Mouse (Mus musculus): ENCODE data around the gene Oprl1. TPM values are rescaled to one million over a fixed set of nuclear protein-coding genes. Genes with fewer than 3 reads are reported as not detected.

Oprl1 gene
- polyA plus RNA-seq, 1 experiment from 2014 or later: 111 TPM

DNA sequence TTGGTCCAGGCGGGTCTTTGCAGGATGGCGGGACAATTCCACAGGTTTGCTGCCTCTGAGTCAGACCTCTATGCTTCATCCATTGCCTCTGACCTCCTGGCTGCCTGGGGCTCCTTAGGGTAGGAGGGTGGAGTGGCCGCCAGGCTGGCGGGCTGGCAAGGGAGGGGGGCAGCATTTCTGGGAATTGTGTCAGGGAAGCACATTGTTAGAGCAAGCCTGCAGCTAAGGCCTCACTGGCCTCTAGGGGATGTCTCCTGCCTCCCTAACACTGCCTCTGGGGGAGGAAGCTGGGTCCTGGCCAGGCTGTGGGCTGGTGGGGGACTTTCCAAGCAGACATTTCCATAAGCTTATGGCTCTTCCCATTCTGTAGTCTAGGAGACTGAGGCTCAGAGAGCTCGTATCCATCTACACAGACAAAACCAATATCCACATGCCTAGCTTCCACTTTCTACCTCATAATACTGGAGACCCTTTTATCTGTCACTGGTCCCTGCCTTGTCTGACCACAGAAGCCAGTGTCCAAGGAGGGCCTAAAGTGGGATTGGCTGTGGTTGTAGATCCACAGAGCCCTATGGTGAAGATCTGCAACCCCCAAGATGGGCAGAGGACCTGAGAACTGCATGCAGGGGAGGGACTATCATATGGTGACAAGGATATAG lies 37.6 kb upstream of the Oprl1 start:
- ATAC-seq: no peak
- WGBS: 59% methylated on average over 5 of the region's 5 CpGs
- Histone ChIP-seq H3K9me3 (replicated peaks; ENCODE audit: control insufficient read depth, low read length, poor library complexity, severe bottlenecking) (no peaks in the 10 kb centered on the region), H3K36me3 (ENCODE audit: control insufficient read depth, insufficient read depth, low read length) (no peaks in the 10 kb centered on the region), H3K27me3 (ENCODE audit: control insufficient read depth, insufficient read depth, low read depth, low read length) (peaks cover 18% of the 10 kb centered on the region), H3K4me2 (ENCODE audit: low read length) (no peak overlapping the region), H3K9ac (ENCODE audit: low read depth, low read length) (no peak overlapping the region), H3K4me1 (ENCODE audit: control insufficient read depth, insufficient read depth, low read length) (peaks cover 19% of the 10 kb centered on the region), H3K4me3 (ENCODE audit: low read depth, low read length) (no peak overlapping the region), H3K27ac (ENCODE audit: low read length) (peak overlapping the region; percentile 38)

DNA sequence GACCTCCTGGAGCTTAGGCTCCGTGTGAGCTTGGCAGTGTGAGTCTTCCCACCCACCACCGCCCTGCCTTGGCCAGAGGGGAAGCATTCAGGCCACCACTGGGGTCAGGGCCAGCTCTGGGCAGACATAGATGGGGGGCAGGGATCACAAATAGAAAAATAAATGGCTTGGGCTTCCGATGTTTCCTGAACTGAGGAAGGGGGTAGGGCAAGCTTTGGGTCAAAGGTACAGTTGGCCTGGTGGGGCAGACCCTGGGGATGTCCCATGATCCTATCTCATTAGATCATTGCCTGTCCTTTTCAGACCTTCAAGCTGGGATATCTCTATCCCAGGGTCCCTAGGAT lies 37.1 kb upstream of the Oprl1 start:
- ATAC-seq: no peak
- Histone ChIP-seq H3K27ac (ENCODE audit: low read length) (no peak overlapping the region), H3K9ac (ENCODE audit: low read depth, low read length) (no peak overlapping the region), H3K4me2 (ENCODE audit: low read length) (no peak overlapping the region), H3K9me3 (replicated peaks; ENCODE audit: control insufficient read depth, low read length, poor library complexity, severe bottlenecking) (no peaks in the 10 kb centered on the region), H3K27me3 (ENCODE audit: control insufficient read depth, insufficient read depth, low read depth, low read length) (peaks cover 13% of the 10 kb centered on the region), H3K4me3 (ENCODE audit: low read depth, low read length) (no peak overlapping the region), H3K4me1 (ENCODE audit: control insufficient read depth, insufficient read depth, low read length) (peaks cover 19% of the 10 kb centered on the region), H3K36me3 (ENCODE audit: control insufficient read depth, insufficient read depth, low read length) (no peaks in the 10 kb centered on the region)
- WGBS: 61% methylated on average over 3 of the region's 3 CpGs

DNA sequence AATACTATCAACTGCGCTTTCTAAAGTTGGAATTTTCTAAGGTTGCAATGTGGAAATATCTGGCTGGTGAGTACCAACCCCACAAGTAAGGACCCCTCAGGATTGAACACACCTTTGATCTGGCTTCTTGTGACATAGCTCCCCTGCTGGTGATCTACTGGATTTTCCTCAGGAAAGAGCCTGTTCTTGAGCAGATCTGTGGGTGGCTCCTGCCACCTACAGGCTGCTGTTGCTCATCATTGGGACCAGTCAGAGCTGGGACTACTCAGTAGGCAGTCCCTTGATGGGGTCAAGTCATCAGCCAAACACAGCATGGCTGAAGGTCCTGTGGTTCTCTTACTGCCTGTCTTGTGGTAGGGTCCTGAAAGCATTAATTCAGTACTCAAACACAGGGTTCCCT lies 36.0 kb upstream of the Oprl1 start:
- no peaks in the 10 kb centered on the region for H3K36me3 ChIP-seq (ENCODE audit: control insufficient read depth, insufficient read depth, low read length)
- H3K4me1 ChIP-seq (ENCODE audit: control insufficient read depth, insufficient read depth, low read length): peaks cover 19% of the 10 kb centered on the region
- no peak overlapping the region for H3K9ac ChIP-seq (ENCODE audit: low read depth, low read length)
- H3K27ac ChIP-seq (ENCODE audit: low read length): no peak overlapping the region
- ATAC-seq: peak; percentile 39
- no peak overlapping the region for H3K4me3 ChIP-seq (ENCODE audit: low read depth, low read length)
- no peak overlapping the region for H3K4me2 ChIP-seq (ENCODE audit: low read length)
- H3K27me3 ChIP-seq (ENCODE audit: control insufficient read depth, insufficient read depth, low read depth, low read length): peaks cover 3% of the 10 kb centered on the region; the same call in 1 of the 2 replicates
- no peaks in the 10 kb centered on the region for H3K9me3 ChIP-seq (replicated peaks; ENCODE audit: control insufficient read depth, low read length, poor library complexity, severe bottlenecking)
- 59% methylated on average over 1 of the region's 1 CpGs for WGBS

DNA sequence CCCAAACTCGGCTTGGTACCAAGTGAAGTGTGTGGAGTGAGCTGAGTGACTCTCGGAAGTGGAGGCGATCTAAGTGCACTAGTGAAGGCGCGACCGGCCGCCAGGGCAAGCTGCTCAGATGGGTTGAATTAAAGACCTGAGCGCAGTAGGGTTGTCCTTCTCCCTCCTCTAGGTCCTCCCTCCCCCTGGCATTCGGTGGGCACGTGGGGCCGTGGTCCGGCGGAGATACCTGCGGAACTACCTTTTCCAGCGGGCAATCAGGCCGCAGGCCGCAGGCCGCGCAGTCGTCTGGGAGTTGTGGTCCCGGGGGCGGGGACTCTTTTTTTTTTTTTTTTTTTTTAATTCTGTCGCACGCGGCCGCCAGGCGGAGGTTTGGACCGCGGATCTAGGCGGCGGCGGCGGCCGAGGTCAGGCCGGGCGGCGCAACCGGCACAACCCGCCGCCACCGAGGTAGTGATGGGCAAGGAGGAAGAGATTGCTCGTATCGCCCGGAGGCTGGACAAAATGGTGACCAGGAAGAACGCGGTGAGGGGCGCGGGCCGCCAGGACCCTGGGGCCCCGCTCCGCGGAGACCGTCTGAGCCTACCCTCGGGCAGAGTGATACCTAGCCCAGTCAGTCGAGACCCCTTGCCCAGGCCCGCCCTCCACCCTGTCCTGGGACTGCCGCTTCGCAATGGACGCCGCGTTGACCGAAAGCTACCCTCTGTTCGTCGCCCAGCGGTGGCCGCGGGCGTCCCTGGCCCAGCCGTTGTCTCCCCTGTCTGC lies 34.7 kb upstream of the Oprl1 start, which contains the start of gene Tcea2:
Gene Tcea2, plus strand, starts transcription at position 360 of the 765 bp plus-strand sequence.
- peak; percentile 66 for ATAC-seq
- under 1% methylated on average over 65 of the region's 69 CpGs for WGBS

DNA sequence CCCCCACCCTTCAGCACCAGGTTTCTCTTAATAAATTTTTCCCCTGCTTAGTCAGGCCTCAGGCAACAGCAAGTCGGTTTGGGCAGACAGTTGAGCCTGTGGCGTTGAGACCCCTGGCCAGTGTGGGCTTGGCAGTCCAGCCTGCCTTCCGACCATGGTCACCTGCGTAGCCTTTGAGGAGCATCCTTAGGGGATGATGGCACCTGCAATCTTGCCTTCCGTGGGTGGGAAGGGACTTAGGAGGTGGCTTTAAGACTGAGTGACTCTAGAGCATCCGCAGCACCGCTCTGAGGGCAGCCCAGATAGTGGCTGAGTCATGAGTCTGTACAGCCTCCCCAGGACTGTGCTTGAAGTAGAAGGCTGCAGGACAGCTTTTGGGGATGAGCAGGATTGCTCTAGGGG lies 34.1 kb upstream of the Oprl1 start:
- Histone ChIP-seq H3K4me2 (ENCODE audit: low read length) (peak overlapping the region; percentile 66), H3K27ac (ENCODE audit: low read length) (peak overlapping the region; percentile 77), H3K4me1 (ENCODE audit: control insufficient read depth, insufficient read depth, low read length) (peaks cover 14% of the 10 kb centered on the region), H3K9ac (ENCODE audit: low read depth, low read length) (peak overlapping the region; percentile 79), H3K9me3 (replicated peaks; ENCODE audit: control insufficient read depth, low read length, poor library complexity, severe bottlenecking) (no peaks in the 10 kb centered on the region), H3K36me3 (ENCODE audit: control insufficient read depth, insufficient read depth, low read length) (no peaks in the 10 kb centered on the region; the same call in 1 of the 2 replicates), H3K27me3 (ENCODE audit: control insufficient read depth, insufficient read depth, low read depth, low read length) (no peaks in the 10 kb centered on the region), H3K4me3 (ENCODE audit: low read depth, low read length) (peak overlapping the region; percentile 65)
- WGBS: 15% methylated on average over 7 of the region's 7 CpGs
- peak; percentile 26; the same call in 1 of the 2 replicates for ATAC-seq

More for the DNA sequence above, 34.7 kb upstream of the Oprl1 start, which contains the start of gene Tcea2:
- no peaks in the 10 kb centered on the region for H3K27me3 ChIP-seq (ENCODE audit: control insufficient read depth, insufficient read depth, low read depth, low read length)
- H3K9me3 ChIP-seq (replicated peaks; ENCODE audit: control insufficient read depth, low read length, poor library complexity, severe bottlenecking): no peaks in the 10 kb centered on the region
- peak within 1 kb of the TSS; percentile 79 for H3K9ac ChIP-seq (ENCODE audit: low read depth, low read length)
- H3K36me3 ChIP-seq (ENCODE audit: control insufficient read depth, insufficient read depth, low read length): no peaks in the 10 kb centered on the region; the same call in 1 of the 2 replicates
- peak within 1 kb of the TSS; percentile 65 for H3K4me3 ChIP-seq (ENCODE audit: low read depth, low read length)
- peak within 1 kb of the TSS; percentile 77 for H3K27ac ChIP-seq (ENCODE audit: low read length)
- H3K4me1 ChIP-seq (ENCODE audit: control insufficient read depth, insufficient read depth, low read length): peaks cover 19% of the 10 kb centered on the region
- peak within 1 kb of the TSS; percentile 66 for H3K4me2 ChIP-seq (ENCODE audit: low read length)

DNA sequence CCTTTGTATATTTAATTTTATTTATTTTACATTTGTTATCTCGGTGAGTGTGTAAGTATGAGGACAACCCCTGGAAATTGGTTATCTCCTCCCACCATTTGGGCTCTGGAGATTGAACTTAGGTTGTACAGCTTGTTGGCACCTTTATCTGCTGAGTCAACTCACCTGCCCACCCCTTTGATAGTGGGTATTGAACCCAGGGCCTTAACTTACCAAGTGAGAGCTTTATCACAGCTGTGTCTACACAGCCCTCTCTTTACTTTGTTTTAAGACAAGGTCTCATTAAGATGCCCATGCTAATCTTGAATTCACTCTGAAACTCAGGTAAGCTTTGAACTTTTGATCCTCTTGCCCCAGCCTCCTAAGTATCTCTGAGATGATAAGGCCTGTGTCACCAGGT lies 32.8 kb upstream of the Oprl1 start:
- 93% methylated on average over 1 of the region's 1 CpGs for WGBS
- H3K9ac ChIP-seq (ENCODE audit: low read depth, low read length): no peak overlapping the region
- peaks cover 13% of the 10 kb centered on the region for H3K4me1 ChIP-seq (ENCODE audit: control insufficient read depth, insufficient read depth, low read length)
- H3K36me3 ChIP-seq (ENCODE audit: control insufficient read depth, insufficient read depth, low read length): peaks cover 5% of the 10 kb centered on the region
- no peaks in the 10 kb centered on the region for H3K9me3 ChIP-seq (replicated peaks; ENCODE audit: control insufficient read depth, low read length, poor library complexity, severe bottlenecking)
- no peaks in the 10 kb centered on the region for H3K27me3 ChIP-seq (ENCODE audit: control insufficient read depth, insufficient read depth, low read depth, low read length)
- H3K4me2 ChIP-seq (ENCODE audit: low read length): no peak overlapping the region
- ATAC-seq: no peak
- H3K4me3 ChIP-seq (ENCODE audit: low read depth, low read length): no peak overlapping the region
- H3K27ac ChIP-seq (ENCODE audit: low read length): no peak overlapping the region

DNA sequence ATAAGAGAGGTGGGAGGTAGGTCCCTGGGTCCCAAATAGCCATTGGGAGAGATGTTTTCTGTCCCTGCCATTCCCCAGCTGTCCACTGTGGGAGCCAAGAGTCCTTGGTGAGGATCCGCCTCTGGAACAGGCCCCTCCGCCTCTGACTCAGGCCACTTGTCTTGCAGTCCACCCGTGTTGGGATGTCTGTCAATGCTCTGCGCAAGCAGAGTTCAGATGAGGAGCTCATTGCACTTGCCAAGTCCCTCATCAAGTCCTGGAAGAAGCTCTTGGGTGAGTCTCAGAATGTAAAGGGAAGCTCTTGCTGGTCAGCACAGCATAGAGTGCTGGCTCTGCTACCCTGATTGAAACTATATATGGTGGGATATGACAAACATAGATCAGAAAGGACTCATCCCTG lies 31.4 kb upstream of the Oprl1 start:
- Histone ChIP-seq H3K4me3 (ENCODE audit: low read depth, low read length) (no peak overlapping the region), H3K4me2 (ENCODE audit: low read length) (no peak overlapping the region), H3K4me1 (ENCODE audit: control insufficient read depth, insufficient read depth, low read length) (peaks cover 13% of the 10 kb centered on the region), H3K36me3 (ENCODE audit: control insufficient read depth, insufficient read depth, low read length) (peaks cover 10% of the 10 kb centered on the region), H3K9ac (ENCODE audit: low read depth, low read length) (no peak overlapping the region), H3K27ac (ENCODE audit: low read length) (no peak overlapping the region), H3K27me3 (ENCODE audit: control insufficient read depth, insufficient read depth, low read depth, low read length) (no peaks in the 10 kb centered on the region), H3K9me3 (replicated peaks; ENCODE audit: control insufficient read depth, low read length, poor library complexity, severe bottlenecking) (no peaks in the 10 kb centered on the region)
- 75% methylated on average over 4 of the region's 4 CpGs for WGBS
- no peak for ATAC-seq

DNA sequence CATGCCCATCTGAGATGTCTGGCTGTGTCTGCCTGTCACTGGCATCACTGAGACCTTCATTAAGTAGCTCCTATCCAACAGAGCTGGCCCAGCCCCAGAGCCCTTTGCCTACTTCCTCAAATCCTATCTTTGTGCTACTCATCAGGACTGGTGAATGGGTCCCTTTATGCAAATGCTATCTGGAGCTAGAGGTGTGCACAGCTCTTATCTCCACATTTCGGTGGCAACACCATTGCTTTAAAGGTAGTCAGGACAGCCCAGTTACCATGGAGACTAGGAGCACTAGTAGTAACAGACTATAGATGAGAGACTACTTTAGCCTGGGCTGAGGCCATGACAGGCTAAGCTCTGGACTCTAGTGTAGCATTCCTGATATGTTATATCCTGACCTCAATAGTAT lies 30.1 kb upstream of the Oprl1 start:
- no peak for ATAC-seq
- Histone ChIP-seq H3K27ac (ENCODE audit: low read length) (no peak overlapping the region), H3K4me3 (ENCODE audit: low read depth, low read length) (no peak overlapping the region), H3K4me1 (ENCODE audit: control insufficient read depth, insufficient read depth, low read length) (peaks cover 11% of the 10 kb centered on the region), H3K4me2 (ENCODE audit: low read length) (no peak overlapping the region), H3K27me3 (ENCODE audit: control insufficient read depth, insufficient read depth, low read depth, low read length) (no peaks in the 10 kb centered on the region), H3K9me3 (replicated peaks; ENCODE audit: control insufficient read depth, low read length, poor library complexity, severe bottlenecking) (no peaks in the 10 kb centered on the region), H3K36me3 (ENCODE audit: control insufficient read depth, insufficient read depth, low read length) (peaks cover 10% of the 10 kb centered on the region), H3K9ac (ENCODE audit: low read depth, low read length) (no peak overlapping the region)
- 83% methylated on average over 1 of the region's 1 CpGs for WGBS

DNA sequence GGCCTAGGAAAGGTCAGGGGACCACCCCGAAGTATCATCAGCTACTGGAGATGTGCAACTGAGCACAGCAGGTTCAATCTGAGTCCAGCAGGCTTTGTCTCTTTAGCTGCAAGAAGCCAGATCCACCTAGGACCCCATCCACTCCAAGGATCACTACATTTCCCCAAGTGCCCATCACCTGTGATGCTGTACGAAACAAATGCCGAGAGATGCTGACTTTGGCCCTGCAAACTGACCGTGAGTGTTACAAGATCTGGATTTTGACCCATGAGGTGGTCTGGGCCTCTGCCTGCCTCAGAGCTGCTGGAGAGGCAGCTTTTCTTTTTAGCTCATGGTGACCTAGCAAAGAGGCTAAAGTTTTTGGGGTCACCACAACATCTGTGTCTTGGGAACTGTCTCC lies 29.1 kb upstream of the Oprl1 start:
- H3K36me3 ChIP-seq (ENCODE audit: control insufficient read depth, insufficient read depth, low read length): peaks cover 10% of the 10 kb centered on the region

More for the DNA sequence above, 29.1 kb upstream of the Oprl1 start:
- no peak overlapping the region for H3K9ac ChIP-seq (ENCODE audit: low read depth, low read length)
- H3K27me3 ChIP-seq (ENCODE audit: control insufficient read depth, insufficient read depth, low read depth, low read length): no peaks in the 10 kb centered on the region
- H3K4me2 ChIP-seq (ENCODE audit: low read length): no peak overlapping the region
- no peaks in the 10 kb centered on the region for H3K9me3 ChIP-seq (replicated peaks; ENCODE audit: control insufficient read depth, low read length, poor library complexity, severe bottlenecking)
- H3K4me1 ChIP-seq (ENCODE audit: control insufficient read depth, insufficient read depth, low read length): peaks cover 10% of the 10 kb centered on the region
- no peak for ATAC-seq
- 95% methylated on average over 4 of the region's 4 CpGs for WGBS
- H3K4me3 ChIP-seq (ENCODE audit: low read depth, low read length): no peak overlapping the region
- H3K27ac ChIP-seq (ENCODE audit: low read length): no peak overlapping the region
